ENCODE assay signal across 12 mouse cellular contexts in the genomic region with DNA sequence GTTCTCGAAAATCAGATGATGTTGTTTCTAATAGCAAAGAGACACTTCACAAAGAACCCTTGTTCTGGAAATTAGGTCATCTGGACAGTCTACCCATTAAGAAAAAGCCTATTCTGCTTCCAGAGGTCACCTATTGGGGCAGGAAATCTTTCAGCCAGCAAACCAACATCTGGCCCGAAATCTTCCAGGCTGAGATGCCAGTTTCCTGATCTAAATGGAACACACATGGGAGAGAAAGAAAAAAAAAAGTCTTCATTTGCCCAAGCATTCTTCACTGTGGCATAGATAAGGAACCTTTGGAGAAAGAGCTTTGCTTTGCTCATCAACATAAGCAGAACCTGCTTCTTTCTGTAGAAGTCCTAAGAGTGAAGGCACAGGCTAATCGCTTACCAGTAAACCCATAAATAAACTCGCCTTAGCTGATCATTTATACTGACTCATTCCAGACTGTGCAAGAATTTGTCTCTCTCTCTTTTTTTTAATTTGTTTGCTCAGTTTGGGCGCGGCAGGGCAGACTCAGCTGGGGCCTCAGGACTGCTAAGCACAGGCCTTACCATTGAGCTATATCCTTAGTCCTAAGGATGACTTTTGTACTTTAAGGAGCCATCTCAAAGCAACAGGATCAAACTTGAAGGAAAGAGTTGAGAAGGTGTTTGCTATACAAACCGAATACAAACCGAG. TPM values are rescaled to one million over a fixed set of nuclear protein-coding genes. Genes with fewer than 3 reads are reported as not detected.
DNase-seq lines count a peak whose midpoint lies in the region; ATAC-seq and TF ChIP-seq lines count a peak whose summit lies in the region.
"Had no signal": no experiment of that assay in that cellular context is flagged by ENCODE, and none has a peak within 500 bp of the region (broad histone marks: within the 10 kb centered on the region; RNA-seq: fewer than 3 reads in every experiment).

No protein-coding gene starts in this region.

- peak; percentile 80; the same call in 1 of the 2 replicates for ATAC-seq in intestine, embryonic 14.5 days (replicated peaks; ENCODE audit: low FRiP score, low TSS enrichment, low read depth)
- ATAC-seq in stomach, embryonic 16.5 days (ENCODE audit: insufficient read depth, low FRiP score): peak; percentile 87

- no peaks in the 10 kb centered on the region for H3K9me3 ChIP-seq in intestine, embryonic 14.5 days (ENCODE audit: control insufficient read depth, low read length)
- no peaks in the 10 kb centered on the region for H3K9me3 ChIP-seq in stomach, embryonic 16.5 days (replicated peaks; ENCODE audit: control insufficient read depth, low read length)

- DNase-seq in left cerebral cortex, adult 2 months (ENCODE audit: extremely low spot score in 1 of 2, low spot score in 2 of 2): no peak
- no peak for DNase-seq in left cerebral cortex, postnatal 10 days (ENCODE audit: extremely low spot score in 1 of 2, low spot score in 2 of 2)
- no peak for DNase-seq in intestine, embryonic 14.5 days (ENCODE audit: low spot score)
- no peak for DNase-seq in heart, postnatal 36 days
- no peak for DNase-seq in cerebellum, adult 9-10 months
- DNase-seq: gastrocnemius, postnatal 10 days; lung, adult 18-20 months; thymus, postnatal 4 days had no signal

- no peaks in the 10 kb centered on the region for H3K4me1 ChIP-seq in cortical plate, adult 2 months (ENCODE audit: control insufficient read depth, insufficient read depth, low read length)
- H3K4me1 ChIP-seq in intestine, embryonic 14.5 days (replicated peaks; ENCODE audit: control insufficient read depth, insufficient read depth, low read length): peaks cover 2% of the 10 kb centered on the region; the same call in 1 of the 2 replicates
- H3K4me1 ChIP-seq in stomach, embryonic 16.5 days (ENCODE audit: control insufficient read depth, insufficient read depth, low read length): peaks cover 4% of the 10 kb centered on the region

- no peaks in the 10 kb centered on the region for H3K27me3 ChIP-seq in intestine, embryonic 14.5 days (replicated peaks; ENCODE audit: control insufficient read depth, insufficient read depth, low read length)
- H3K27me3 ChIP-seq in stomach, embryonic 16.5 days (ENCODE audit: control insufficient read depth, insufficient read depth, low read length): no peaks in the 10 kb centered on the region
- H3K27me3 ChIP-seq: CH12.LX had no signal

- intact Hi-C loops in left cerebral cortex, adult 2 months (cut with DNase I): no loop called here
- intact Hi-C loops in left cerebral cortex, postnatal 10 days (cut with DNase I): no loop called here
- intact Hi-C loops in heart, postnatal 36 days (cut with DNase I): no loop called here

- TF ChIP-seq CTCF in left cerebral cortex, adult 2 months (IDR thresholded peaks at IDR 0.05): no peak
- TF ChIP-seq CTCF in cortical plate, adult 2 months (IDR thresholded peaks at IDR 0.05; ENCODE audit: extremely low read depth, insufficient read depth, low read length): no peak

- TF ChIP-seq POLR2A in cortical plate, adult 2 months (IDR thresholded peaks at IDR 0.05; ENCODE audit: extremely low read depth, insufficient read depth, low read length): no peak

- H3K36me3 ChIP-seq in intestine, embryonic 14.5 days (ENCODE audit: control insufficient read depth, insufficient read depth, low read length): no peaks in the 10 kb centered on the region
- H3K36me3 ChIP-seq in stomach, embryonic 16.5 days (ENCODE audit: control insufficient read depth, insufficient read depth, low read length): no peaks in the 10 kb centered on the region

- no peak overlapping the region for H3K4me3 ChIP-seq in left cerebral cortex, adult 2 months
- no peak overlapping the region for H3K4me3 ChIP-seq in cortical plate, adult 2 months (ENCODE audit: insufficient read depth, low read length)
- H3K4me3 ChIP-seq in intestine, embryonic 14.5 days (ENCODE audit: low read depth, low read length): no peak overlapping the region
- no peak overlapping the region for H3K4me3 ChIP-seq in stomach, embryonic 16.5 days (replicated peaks; ENCODE audit: low read length)

- no peak overlapping the region for H3K9ac ChIP-seq in intestine, embryonic 14.5 days (ENCODE audit: low read length)
- no peak overlapping the region for H3K9ac ChIP-seq in stomach, embryonic 16.5 days (ENCODE audit: low read length)
- H3K9ac ChIP-seq: hindbrain, embryonic 14.5 days had no signal

- H3K4me2 ChIP-seq in intestine, embryonic 14.5 days (ENCODE audit: low read length): no peak overlapping the region
- H3K4me2 ChIP-seq in stomach, embryonic 16.5 days (ENCODE audit: low read depth, low read length): no peak overlapping the region
- H3K4me2 ChIP-seq: hindbrain, embryonic 14.5 days had no signal

- H3K27ac ChIP-seq in left cerebral cortex, adult 2 months: peak overlapping the region; percentile 1; the same call in 1 of the 2 replicates
- H3K27ac ChIP-seq in cortical plate, adult 2 months (ENCODE audit: insufficient read depth, low read length): peak overlapping the region; percentile 69; the same call in 1 of the 2 replicates
- H3K27ac ChIP-seq in intestine, embryonic 14.5 days (ENCODE audit: low read depth): 0 out of 2 replicates have a peak overlapping the region, but pooled peaks have one; percentile 16
- H3K27ac ChIP-seq in stomach, embryonic 16.5 days (ENCODE audit: low read length): peak overlapping the region; percentile 70
- H3K27ac ChIP-seq: hindbrain, embryonic 14.5 days had no signal

- WGBS in intestine, embryonic 14.5 days: 58% methylated on average over 8 of the region's 8 CpGs
- 59% methylated on average over 8 of the region's 8 CpGs for WGBS in stomach, embryonic 16.5 days

RNA-seq across cellular contexts. Expression of gene Sash1, which starts 13.1 kb away (rescaled TPM):
- 10 to 100 TPM; 46.9 to 55.4 TPM for total RNA-seq in left cerebral cortex, adult 2 months (2021)
- total RNA-seq in left cerebral cortex, postnatal 10 days (2021): 10 to 100 TPM; 68.7 to 71.6 TPM
- polyA plus RNA-seq in cortical plate, adult 2 months (2012; rRNA removed): 23.8 and 25.5 TPM in 2 replicates
- polyA plus RNA-seq in intestine, embryonic 14.5 days (2014; fragmentation: Nextera tagmentation; extraction: Ambion mirVana): 6.5 and 6.9 TPM in 2 replicates
- polyA plus RNA-seq in stomach, embryonic 16.5 days (2015; fragmentation: Nextera tagmentation; extraction: Ambion mirVana): 2.9 and 3.4 TPM in 2 replicates
- total RNA-seq in heart, postnatal 36 days (2021): 10 to 100 TPM; 26.6 to 29.8 TPM

Comparison
In these comparisons a context has a peak if more than half of its experiments do, and no peak if none do; other contexts are left out.
1. H3K27ac ChIP-seq: peak in every context shown above with its lines; median percentile 70 in stomach, embryonic 16.5 days; 69 in cortical plate, adult 2 months; 16 in intestine, embryonic 14.5 days; 1 in left cerebral cortex, adult 2 months.